Mouse (Mus musculus): Measurements from ENCODE around the gene Olfr56.
"Not testable (repeated sequence)": the region's sequence is repeated elsewhere in the genome, so short reads cannot be mapped to it uniquely, and the experiment has no call there.

The Olfr56 gene

GRCm38 (mm10) chr11:49168839-49169611 lies 190.3 kb downstream of the Olfr56 start:
- peak; percentile 66 for DNase-seq (ENCODE audit: low read depth, low spot score)

GRCm38 (mm10) chr11:49170576-49170975 lies 191.9 kb downstream of the Olfr56 start:
- DNase-seq (ENCODE audit: low read depth, low spot score), result no peak

- no peak for DNase-seq (ENCODE audit: low read depth, low spot score)
Measured at GRCm38 (mm10) chr11:49175345-49175744, 196.7 kb downstream of the Olfr56 start.

- DNase-seq (ENCODE audit: low read depth, low spot score), result not testable (repeated sequence)
Measured at GRCm38 (mm10) chr11:49176047-49176779, 197.5 kb downstream of the Olfr56 start.

GRCm38 (mm10) chr11:49183172-49183571 lies 204.5 kb downstream of the Olfr56 start:
- DNase-seq (ENCODE audit: low read depth, low spot score), result no peak
